In the genomic region with DNA sequence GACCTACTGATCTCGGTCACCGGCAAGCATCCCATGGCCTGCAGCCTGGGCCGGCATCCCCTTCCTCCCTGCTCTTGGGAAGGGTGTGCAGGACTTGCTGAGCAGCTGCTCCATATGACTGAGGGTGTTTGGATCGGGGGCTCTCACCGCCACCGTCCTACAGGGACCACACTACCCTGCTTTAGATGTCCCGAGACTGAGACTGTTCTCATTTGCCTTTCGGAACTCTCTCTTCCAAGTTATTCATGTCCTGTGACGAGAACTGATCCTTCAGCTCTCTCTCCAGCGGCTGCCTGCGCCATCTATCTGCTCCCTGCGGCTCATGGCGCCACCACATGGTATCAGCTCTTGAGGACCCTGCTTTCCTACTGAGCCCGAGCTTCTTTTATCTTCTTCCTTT, we compare ENCODE assay signal across 8 mouse cellular contexts. TPM values are rescaled to one million over a fixed set of nuclear protein-coding genes. Genes with fewer than 3 reads are reported as not detected.
DNase-seq lines count a peak whose midpoint lies in the region; ATAC-seq lines count a peak whose summit lies in the region.

No protein-coding gene starts in this region.

- H3K4me2 ChIP-seq in intestine, embryonic 16.5 days (ENCODE audit: low read depth, low read length): peak overlapping the region; percentile 37; the same call in 1 of the 2 replicates
- H3K4me2 ChIP-seq in stomach, embryonic 14.5 days (replicated peaks; ENCODE audit: low read depth, low read length): peak overlapping the region; percentile 31

- DNase-seq in adrenal gland, postnatal 36 days: peak; percentile 69 to 82
- DNase-seq in embryo, embryonic 9.5 days (ENCODE audit: extremely low spot score): peak; percentile 60
- DNase-seq in gastrocnemius, postnatal 4 days (ENCODE audit: low spot score in 2 of 2): peak; percentile 56 to 69
- peak; percentile 58 to 59 for DNase-seq in left cerebral cortex, adult 8-10 months (ENCODE audit: low spot score in 2 of 2)
- peak; percentile 70 to 75 for DNase-seq in lung, postnatal 4 days

- H3K9ac ChIP-seq in intestine, embryonic 16.5 days (ENCODE audit: low read depth, low read length): no peak overlapping the region
- H3K9ac ChIP-seq in stomach, embryonic 14.5 days (replicated peaks; ENCODE audit: low read depth, low read length): no peak overlapping the region

- no peaks in the 10 kb centered on the region for H3K36me3 ChIP-seq in intestine, embryonic 16.5 days (ENCODE audit: control insufficient read depth, insufficient read depth, low read length)
- no peaks in the 10 kb centered on the region for H3K36me3 ChIP-seq in stomach, embryonic 14.5 days (ENCODE audit: control insufficient read depth, insufficient read depth, low read length)

- no peaks in the 10 kb centered on the region for H3K27me3 ChIP-seq in intestine, embryonic 16.5 days (replicated peaks; ENCODE audit: control insufficient read depth, insufficient read depth, low read length)
- H3K27me3 ChIP-seq in stomach, embryonic 14.5 days (ENCODE audit: control insufficient read depth, insufficient read depth, low read length): no peaks in the 10 kb centered on the region

- 12% methylated on average over 14 of the region's 14 CpGs for WGBS in intestine, embryonic 16.5 days
- WGBS in stomach, embryonic 14.5 days: 14% methylated on average over 14 of the region's 14 CpGs

- 0 out of 2 replicates have a peak, but pooled peaks cover 6% of the 10 kb centered on the region for H3K9me3 ChIP-seq in intestine, embryonic 16.5 days (ENCODE audit: control insufficient read depth, low read length)
- no peaks in the 10 kb centered on the region for H3K9me3 ChIP-seq in stomach, embryonic 14.5 days (ENCODE audit: control insufficient read depth, low read depth, low read length)

- H3K4me3 ChIP-seq in intestine, embryonic 16.5 days (ENCODE audit: low read length): peak overlapping the region; percentile 25
- no peak overlapping the region for H3K4me3 ChIP-seq in stomach, embryonic 14.5 days (ENCODE audit: low read depth, low read length)

- H3K4me1 ChIP-seq in intestine, embryonic 16.5 days (ENCODE audit: control insufficient read depth, insufficient read depth, low read length): peaks cover 2% of the 10 kb centered on the region; the same call in 1 of the 2 replicates
- H3K4me1 ChIP-seq in stomach, embryonic 14.5 days (ENCODE audit: control insufficient read depth, insufficient read depth, low read length): no peaks in the 10 kb centered on the region

- H3K27ac ChIP-seq in intestine, embryonic 16.5 days (ENCODE audit: low read length): no peak overlapping the region
- no peak overlapping the region for H3K27ac ChIP-seq in stomach, embryonic 14.5 days (ENCODE audit: low read length)

- peak; percentile 68; the same call in 1 of the 2 replicates for ATAC-seq in intestine, embryonic 16.5 days
- ATAC-seq in stomach, embryonic 14.5 days (ENCODE audit: insufficient number of reproducible peaks, insufficient read depth, low FRiP score, low read depth): no peak; the same call in 1 of the 2 replicates
- no peak for ATAC-seq in megakaryocyte progenitor cell, adult 5-6 weeks (replicated peaks; ENCODE audit: poor library complexity)

RNA-seq across cellular contexts. Expression of a gene that starts 33.0 kb away (rescaled TPM):
- 1 to 10 TPM; 4.7 to 4.9 TPM for total RNA-seq in adrenal gland, postnatal 36 days (2021)
- 10 to 100 TPM in 1 of 2 experiments, 1 to 10 TPM in 1; 9.1 to 15.5 TPM for total RNA-seq in gastrocnemius, postnatal 4 days (2021)
- polyA plus RNA-seq in intestine, embryonic 16.5 days (2015; fragmentation: Nextera tagmentation; extraction: Ambion mirVana): 0.82 and 0.83 TPM in 2 replicates
- total RNA-seq in left cerebral cortex, adult 8-10 months (2022): 100 to 1,000 TPM; 234 to 245 (median 236) TPM
- 1.2 and 1.4 TPM in 2 replicates for polyA plus RNA-seq in stomach, embryonic 14.5 days (2014; fragmentation: Nextera tagmentation; extraction: Ambion mirVana)
- total RNA-seq in megakaryocyte progenitor cell, adult 5-6 weeks (2015): not detected in 2 replicates
- not detected in 2 replicates for total RNA-seq in megakaryocyte progenitor cell, adult 5-6 weeks (2017)

Comparison
In these comparisons a context has a peak if more than half of its experiments do, and no peak if none do; other contexts are left out.
1. RNA of a gene that starts 33.0 kb away (total RNA-seq): 234 to 245 TPM in left cerebral cortex, adult 8-10 months; 9.1 to 15.5 TPM in gastrocnemius, postnatal 4 days, 4.7 to 4.9 TPM in adrenal gland, postnatal 36 days and not detected in megakaryocyte progenitor cell, adult 5-6 weeks; every median in the first group is over 10 times any median in the second.
2. Peak in every context shown above with its lines, with median percentiles within 50 percentile points of each other: DNase-seq.